Mouse (Mus musculus) Muller cell, postnatal 12 days (primary cell): ENCODE results near the gene Dnajc4.

ENCODE experiments used
- DNase-seq: peaks from one replicate; pipeline ENCODE4 v3.0.0-alpha.2; 2015; ENCODE audit errors: inconsistent ontology term

Gene Dnajc4

GRCm38 (mm10) chr19:6992011-6992858, at the start of gene Dnajc4:
Gene Dnajc4, minus strand, starts transcription at chr19:6992572.
- DNase-seq: peak; percentile 97

- DNase-seq: no peak
Observed at GRCm38 (mm10) chr19:7041171-7041570, 48.8 kb upstream of the Dnajc4 start.

GRCm38 (mm10) chr19:7040637-7041130, 48.3 kb upstream of the Dnajc4 start:
- no peak for DNase-seq

GRCm38 (mm10) chr19:7039841-7040636, 47.7 kb upstream of the Dnajc4 start, which contains the start of gene Stip1:
Gene Stip1, minus strand, starts transcription at chr19:7039967.
- DNase-seq: peak; percentile 100

- DNase-seq: peak; percentile 73
Observed at GRCm38 (mm10) chr19:7039088-7039720, 46.8 kb upstream of the Dnajc4 start.

- no peak for DNase-seq
Observed at GRCm38 (mm10) chr19:7034006-7034405, 41.6 kb upstream of the Dnajc4 start.

GRCm38 (mm10) chr19:7029531-7029930, 37.2 kb upstream of the Dnajc4 start:
- no peak for DNase-seq

- DNase-seq: peak; percentile 43
Observed at GRCm38 (mm10) chr19:7020224-7020641, 27.9 kb upstream of the Dnajc4 start.

GRCm38 (mm10) chr19:7019191-7019590, 26.8 kb upstream of the Dnajc4 start, which contains the start of gene Fermt3:
Gene Fermt3, minus strand, starts transcription at chr19:7019469.
- DNase-seq: no peak

GRCm38 (mm10) chr19:7018546-7018945, 26.2 kb upstream of the Dnajc4 start:
- no peak for DNase-seq

- no peak for DNase-seq
Observed at GRCm38 (mm10) chr19:7017541-7018457, 25.4 kb upstream of the Dnajc4 start.

GRCm38 (mm10) chr19:7014481-7015135, 22.2 kb upstream of the Dnajc4 start:
- DNase-seq: no peak

GRCm38 (mm10) chr19:7013984-7014383, 21.6 kb upstream of the Dnajc4 start:
- DNase-seq: no peak

GRCm38 (mm10) chr19:7012426-7012825, 20.1 kb upstream of the Dnajc4 start:
- no peak for DNase-seq

GRCm38 (mm10) chr19:7006892-7007593, 14.7 kb upstream of the Dnajc4 start:
- DNase-seq: no peak

GRCm38 (mm10) chr19:6999360-7000063, 7.1 kb upstream of the Dnajc4 start:
- DNase-seq: no peak

GRCm38 (mm10) chr19:6997721-6998290, 5.4 kb upstream of the Dnajc4 start:
- no peak for DNase-seq

GRCm38 (mm10) chr19:6996006-6996405, 3.6 kb upstream of the Dnajc4 start, which contains the start of the genes Nudt22 and Trpt1:
Gene Nudt22, minus strand, starts transcription at chr19:6996117.
Gene Trpt1, plus strand, starts transcription at chr19:6996131.
- peak; percentile 94 for DNase-seq
